Mouse (Mus musculus) A20 (cell line): ENCODE measurements around the gene Ube2m.

ENCODE experiments used
- DNase-seq: peaks from one replicate; pipeline ENCODE4 v3.0.0-alpha.2; 2011; ENCODE audit warnings: low read depth, low spot score

The Ube2m gene

GRCm38 (mm10) chr7:13034148-13034977 is 3.7 kb downstream of the Ube2m start, which contains the start of gene Chmp2a:
Chmp2a (minus strand) TSS chr7:13034807.
- peak; percentile 98 for DNase-seq

- DNase-seq, result no peak
Observed at GRCm38 (mm10) chr7:13033451-13034147, 4.5 kb downstream of the Ube2m start.

GRCm38 (mm10) chr7:13032541-13032940 is 5.5 kb downstream of the Ube2m start:
- DNase-seq, result no peak

DNA sequence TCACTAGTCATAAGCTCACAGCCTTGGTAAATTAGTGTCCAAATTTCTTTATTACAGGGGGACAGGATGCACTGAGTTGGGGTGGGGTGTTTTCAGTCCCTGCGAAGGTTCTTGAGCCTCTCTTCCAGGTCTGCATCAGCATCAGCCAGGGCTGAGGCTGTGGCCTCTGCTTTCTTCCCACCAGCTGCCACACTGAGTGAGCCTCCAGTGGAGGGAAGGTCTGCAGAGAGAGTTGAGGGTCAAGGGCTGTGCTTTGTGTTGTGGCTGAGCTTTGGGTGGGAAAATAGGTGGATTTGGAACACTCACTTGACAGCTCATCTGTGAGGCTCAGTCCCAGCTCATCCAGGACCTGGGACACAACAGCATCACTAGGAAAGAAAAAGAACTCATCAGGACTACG is 6.1 kb downstream of the Ube2m start:
- DNase-seq, result no peak

GRCm38 (mm10) chr7:13031069-13031468 is 7.0 kb downstream of the Ube2m start:
- DNase-seq, result peak; percentile 49

- DNase-seq, result no peak
Observed at GRCm38 (mm10) chr7:13028986-13029385, 9.1 kb downstream of the Ube2m start.

DNA sequence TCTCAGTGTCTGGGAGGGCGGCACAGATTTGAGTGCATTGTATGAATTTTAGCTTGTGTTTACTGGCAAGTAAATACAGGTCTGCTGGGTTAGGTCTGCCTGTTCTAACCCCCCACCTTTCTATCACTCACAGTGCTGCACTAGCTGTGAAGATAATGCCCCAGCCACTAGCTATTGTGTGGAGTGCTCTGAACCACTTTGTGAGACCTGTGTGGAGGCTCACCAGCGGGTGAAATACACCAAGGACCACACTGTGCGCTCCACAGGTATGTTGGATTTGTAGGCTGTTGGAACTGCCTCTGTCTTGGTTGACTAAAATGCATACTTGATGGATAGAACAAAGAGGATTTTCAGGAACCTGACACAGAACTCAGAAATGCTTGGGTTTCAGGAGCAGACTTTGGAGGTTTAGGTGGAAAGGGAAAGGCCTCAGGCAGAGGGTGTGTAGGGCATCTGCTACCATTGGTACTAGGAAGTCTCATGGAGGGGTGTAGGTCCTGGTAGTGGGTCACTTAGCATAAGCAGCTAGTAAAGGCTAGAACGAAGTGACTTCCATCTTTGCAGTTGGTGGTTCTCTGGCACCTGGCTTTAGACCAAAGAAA is 12.5 kb downstream of the Ube2m start:
- DNase-seq, result no peak

DNA sequence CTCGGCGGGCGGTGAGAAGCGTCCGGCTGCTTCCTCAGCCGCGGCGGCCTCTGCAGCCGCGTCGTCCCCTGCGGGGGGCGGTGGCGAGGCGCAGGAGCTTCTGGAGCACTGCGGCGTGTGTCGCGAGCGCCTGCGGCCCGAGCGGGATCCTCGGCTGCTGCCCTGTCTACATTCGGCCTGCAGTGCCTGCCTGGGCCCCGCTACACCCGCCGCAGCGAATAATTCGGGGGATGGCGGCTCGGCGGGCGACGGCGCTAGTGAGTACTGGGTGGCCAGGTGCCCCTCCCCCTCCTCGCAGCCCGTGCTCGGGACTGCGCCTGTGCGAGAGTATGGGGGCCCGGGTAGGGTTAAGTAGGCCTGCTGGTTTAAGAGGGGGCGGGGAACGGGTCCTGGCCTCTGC is 13.3 kb downstream of the Ube2m start:
- DNase-seq, result peak; percentile 88

GRCm38 (mm10) chr7:13023928-13024731 is 13.9 kb downstream of the Ube2m start:
- DNase-seq, result peak; percentile 98

- peak; percentile 94 for DNase-seq
Observed at GRCm38 (mm10) chr7:13022773-13023535, 15.1 kb downstream of the Ube2m start.

- DNase-seq, result no peak
Observed at GRCm38 (mm10) chr7:13015217-13015616, 22.9 kb downstream of the Ube2m start.

GRCm38 (mm10) chr7:13014275-13014839 is 23.7 kb downstream of the Ube2m start:
- DNase-seq, result no peak

GRCm38 (mm10) chr7:13013671-13014070 is 24.4 kb downstream of the Ube2m start:
- DNase-seq, result no peak

- no peak for DNase-seq
Observed at GRCm38 (mm10) chr7:13010005-13010908, 27.8 kb downstream of the Ube2m start, which contains the start of gene Zbtb45. Zbtb45 (minus strand) TSS chr7:13010034.

DNA sequence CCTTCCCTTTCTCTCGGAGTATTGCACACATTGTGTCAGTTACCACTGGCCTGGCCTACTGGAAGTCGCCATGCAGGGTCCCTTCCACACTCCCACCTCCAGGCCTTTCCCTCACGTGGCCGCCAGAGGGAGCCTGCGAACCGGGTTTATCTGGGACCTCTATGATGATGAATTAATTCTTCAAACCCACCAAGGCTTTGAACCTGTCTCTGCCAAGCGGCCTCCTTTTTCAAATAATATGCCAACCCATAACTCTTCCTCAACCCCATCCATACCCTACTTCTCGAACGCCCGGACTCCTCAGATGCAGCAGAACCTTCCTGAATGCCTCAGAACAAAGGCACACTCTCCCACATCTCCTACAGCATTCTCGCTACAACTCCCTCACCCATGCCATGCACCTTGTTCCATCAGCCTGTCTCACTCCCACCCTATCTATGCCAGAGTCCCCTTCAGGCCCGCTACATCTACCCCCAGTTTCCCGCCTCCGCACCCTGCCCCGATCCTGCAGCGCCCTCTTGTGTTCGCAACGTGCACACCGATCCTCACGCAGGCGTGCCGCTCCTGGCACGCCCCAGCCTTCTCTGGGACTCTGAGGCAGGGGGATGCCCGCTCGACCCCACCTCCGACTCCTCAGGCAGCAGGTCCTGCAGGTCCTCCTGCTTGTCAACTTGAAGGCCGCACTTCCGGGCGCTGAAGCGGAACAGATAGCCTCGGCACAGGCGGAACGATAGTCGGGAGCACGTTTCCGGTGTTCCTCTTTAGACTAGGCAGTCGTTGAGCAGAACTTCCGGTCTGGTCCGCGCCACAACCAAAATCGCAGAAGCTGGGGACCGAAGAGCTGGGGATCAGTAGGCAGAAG is 28.7 kb downstream of the Ube2m start:
- peak; percentile 96 for DNase-seq

DNA sequence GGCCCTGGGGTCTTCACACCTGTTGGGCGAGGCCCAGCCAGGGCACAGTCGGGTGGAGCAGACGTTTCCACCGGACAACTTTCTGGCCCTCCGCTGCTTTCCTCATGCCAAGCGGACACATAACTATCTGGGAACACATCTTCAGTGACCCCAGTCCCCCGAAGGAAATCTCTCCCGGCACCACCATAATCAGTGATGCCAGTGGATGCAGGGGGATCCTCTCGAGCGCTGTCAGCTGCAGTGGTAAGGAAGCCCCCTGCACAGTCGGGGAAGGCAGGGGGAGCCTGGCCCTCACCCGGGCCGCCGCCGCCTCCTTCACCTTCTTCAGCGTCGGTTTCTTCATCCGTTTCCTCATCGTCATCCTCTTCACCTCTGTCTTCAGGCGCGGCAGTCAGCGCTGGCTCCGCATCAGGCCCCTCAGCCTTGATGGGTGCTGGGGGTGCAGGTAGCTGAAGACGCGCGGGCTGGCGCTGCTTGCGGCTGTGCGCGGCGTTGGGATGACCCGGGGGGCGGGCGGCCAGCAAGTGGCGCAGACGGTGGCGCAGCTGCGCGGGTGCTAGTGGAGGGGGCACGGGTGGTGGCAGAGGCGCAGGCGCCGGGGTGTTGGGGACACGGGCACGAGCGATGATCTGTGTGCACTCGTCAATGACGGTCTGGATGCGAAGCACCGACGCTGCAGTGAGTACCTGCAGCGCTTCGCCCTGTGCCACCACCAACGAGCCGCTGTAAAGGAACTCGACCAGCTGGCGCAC is 30.6 kb downstream of the Ube2m start:
- no peak for DNase-seq

DNA sequence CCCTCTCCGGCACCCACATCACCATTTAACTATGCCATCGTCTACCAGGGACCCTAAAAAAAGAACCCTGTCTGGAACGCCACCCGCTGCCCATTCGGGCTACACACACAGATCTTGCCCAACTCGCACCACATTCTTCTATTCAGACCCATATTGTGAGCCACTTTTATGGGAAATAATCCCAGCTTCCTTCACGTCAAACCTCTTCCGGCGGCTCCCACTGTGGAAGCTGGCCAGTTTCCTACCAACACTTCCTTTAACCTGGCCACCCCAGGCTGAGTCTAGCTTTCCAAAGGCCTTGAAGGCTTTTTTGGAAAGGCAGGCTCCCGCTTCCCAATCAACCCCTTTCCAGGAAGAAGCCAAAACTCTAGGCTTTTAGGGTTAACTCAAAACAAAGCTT is 31.5 kb downstream of the Ube2m start:
- DNase-seq, result no peak

DNA sequence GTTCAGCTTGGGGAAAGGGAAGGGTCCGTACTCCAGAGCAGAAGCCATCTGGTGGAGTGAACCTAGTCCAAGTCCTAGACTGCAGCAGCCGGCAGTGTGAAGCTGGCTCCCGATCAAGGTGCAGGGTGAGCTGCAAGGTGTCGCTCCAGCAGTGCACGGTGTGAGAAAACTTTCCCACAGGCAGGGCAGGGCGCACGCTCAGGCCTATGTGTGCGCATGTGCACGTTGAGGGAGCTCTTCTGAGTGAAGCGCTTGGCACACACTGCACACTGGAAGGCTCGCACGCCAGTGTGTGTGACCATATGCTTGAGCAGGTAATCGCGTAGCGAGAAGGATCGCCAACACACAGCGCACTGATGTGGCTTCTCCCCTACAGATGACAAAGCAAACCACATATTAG is 32.1 kb downstream of the Ube2m start:
- DNase-seq, result no peak
